Mouse (Mus musculus) megakaryocyte, embryonic 14.5 days (primary cell): ENCODE results near the gene Rasgef1c. TPM values are rescaled to one million over a fixed set of nuclear protein-coding genes. Genes with fewer than 3 reads are reported as not detected.

Experiments
- H3K27me3 ChIP-seq: replicated peaks from 2 replicates; pipeline ENCODE3; 2012; ENCODE audit warnings: inconsistent platforms
- H3K36me3 ChIP-seq: replicated peaks from 2 replicates; pipeline ENCODE3; 2012; ENCODE audit warnings: low read length, inconsistent platforms, mixed read lengths
- H3K4me1 ChIP-seq: 2 replicates; pipeline ENCODE4 v1.6.1; 2012; ENCODE audit warnings: inconsistent platforms
- H3K4me3 ChIP-seq: replicated peaks from 2 replicates; pipeline ENCODE3; 2012; ENCODE audit warnings: moderate library complexity, mild to moderate bottlenecking, inconsistent platforms
- H3K9me3 ChIP-seq: 2 replicates; pipeline ENCODE4 v1.6.1; 2012; ENCODE audit warnings: inconsistent platforms
- FLI1 ChIP-seq: IDR thresholded peaks from 2 replicates; pipeline ENCODE4 v1.6.1; 2012; ENCODE audit warnings: low read length, inconsistent platforms, mixed read lengths
- GATA1 ChIP-seq: IDR thresholded peaks from 3 replicates; pipeline ENCODE4 v1.6.1; 2012; ENCODE audit warnings: mixed read lengths, low read length, inconsistent platforms, borderline replicate concordance
- polyA plus RNA-seq: library from polyadenylated mRNA; stranded (reverse); fragments of >175 nt; gene quantifications from 2 replicates; pipeline ENCODE4 v1.2.3, GENCODE M21; 2012; ENCODE audit warnings: low replicate concordance; ENCODE audit not compliant: insufficient read depth

Rasgef1c gene
- polyA plus RNA-seq, 1 experiment, result not detected

DNA sequence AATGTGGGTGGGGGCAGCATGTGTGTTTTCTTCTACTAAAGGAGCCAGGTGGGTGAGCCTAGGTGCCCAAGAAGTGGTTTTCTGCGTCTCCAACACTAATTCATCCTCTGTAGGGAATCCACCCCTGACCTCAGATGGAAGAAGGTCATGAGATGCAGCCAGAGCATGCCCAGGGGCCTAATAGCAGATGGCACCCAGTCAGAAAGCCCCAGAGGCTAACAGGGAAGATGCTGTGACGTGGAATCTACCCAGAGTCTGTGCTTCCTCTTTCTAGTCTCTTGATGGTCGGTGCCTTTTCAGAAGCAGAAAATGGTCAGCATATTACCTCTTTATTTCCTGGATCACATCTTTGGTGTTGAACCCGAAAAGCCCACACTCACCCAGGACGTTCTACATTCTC lies 42.3 kb downstream of the Rasgef1c start:
- Histone ChIP-seq H3K27me3 (peaks cover 48% of the 10 kb centered on the region), H3K4me3 (no peak overlapping the region), H3K4me1 (peaks cover 5% of the 10 kb centered on the region), H3K9me3 (peaks cover 4% of the 10 kb centered on the region; the same call in 1 of the 2 replicates), H3K36me3 (no peaks in the 10 kb centered on the region)
- TF ChIP-seq GATA1 (no peak), FLI1 (no peak)

DNA sequence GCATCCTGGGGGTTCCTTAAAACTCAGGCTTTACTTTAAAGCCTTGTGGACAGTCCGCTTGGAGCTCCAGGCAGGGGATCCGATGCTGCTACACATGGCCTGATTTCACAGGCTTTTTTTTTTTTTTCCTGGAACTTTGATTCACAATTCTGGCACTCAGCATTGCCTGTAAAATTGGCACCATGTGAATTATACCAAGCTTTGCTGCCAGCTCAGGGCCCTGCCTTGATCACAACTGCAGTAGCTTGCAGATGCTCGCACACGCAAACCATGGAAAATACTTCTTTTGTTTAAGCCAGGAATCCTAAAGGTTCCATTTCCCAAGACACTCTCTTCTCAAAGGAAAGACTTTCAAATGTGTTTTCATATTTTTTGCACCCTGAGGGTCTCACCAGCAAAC lies 44.1 kb downstream of the Rasgef1c start:
- TF ChIP-seq GATA1 (no peak), FLI1 (no peak)
- no peaks in the 10 kb centered on the region for H3K36me3 ChIP-seq
- peaks cover 15% of the 10 kb centered on the region for H3K4me1 ChIP-seq
- H3K4me3 ChIP-seq, result no peak overlapping the region
- peaks cover 41% of the 10 kb centered on the region for H3K27me3 ChIP-seq
- H3K9me3 ChIP-seq, result peaks cover 4% of the 10 kb centered on the region; the same call in 1 of the 2 replicates

DNA sequence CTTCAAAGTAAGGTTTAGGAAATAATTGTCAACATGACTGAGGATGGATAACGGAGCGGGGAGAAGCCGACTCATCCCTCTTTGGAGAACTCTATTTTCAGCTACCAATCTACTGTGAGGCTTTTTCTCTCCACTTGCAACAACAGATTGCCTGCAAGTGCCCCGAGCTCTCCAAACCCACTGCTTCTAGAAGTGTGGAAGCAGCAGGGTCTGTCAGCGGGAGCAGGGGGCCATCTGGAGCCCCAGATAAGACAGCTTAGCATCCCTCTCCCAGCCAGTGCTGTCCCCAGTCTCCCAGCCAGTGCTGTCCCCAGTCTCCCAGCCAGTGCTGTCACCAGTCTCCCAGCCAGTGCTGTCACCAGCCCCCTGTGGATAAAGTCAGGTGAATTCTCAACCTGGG lies 48.2 kb downstream of the Rasgef1c start:
- Histone ChIP-seq H3K36me3 (no peaks in the 10 kb centered on the region), H3K4me3 (no peak overlapping the region), H3K27me3 (peaks cover 53% of the 10 kb centered on the region), H3K9me3 (no peaks in the 10 kb centered on the region), H3K4me1 (peaks cover 20% of the 10 kb centered on the region)
- TF ChIP-seq FLI1 (no peak), GATA1 (no peak)

DNA sequence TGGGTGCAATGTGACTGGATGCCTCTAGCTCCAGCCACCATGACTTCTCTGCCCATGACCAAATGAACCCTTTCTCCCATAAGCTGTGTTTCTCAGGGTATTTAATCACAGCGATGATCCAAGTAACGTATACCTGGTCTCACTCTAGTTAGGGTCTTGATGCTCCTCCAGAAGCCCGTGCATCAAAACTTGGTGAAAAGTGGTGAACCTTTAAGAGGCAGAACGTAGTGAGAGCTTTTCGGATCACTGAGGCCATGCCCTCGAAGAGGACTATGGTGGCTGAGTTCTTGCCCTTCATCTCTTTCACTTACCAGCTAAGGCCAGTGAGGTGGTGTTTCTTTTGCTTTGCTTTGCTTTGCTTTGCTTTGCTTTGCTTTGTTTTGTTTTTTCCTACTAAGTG lies 52.0 kb downstream of the Rasgef1c start:
- Histone ChIP-seq H3K4me3 (no peak overlapping the region), H3K4me1 (peaks cover 15% of the 10 kb centered on the region), H3K9me3 (no peaks in the 10 kb centered on the region), H3K27me3 (peaks cover 74% of the 10 kb centered on the region), H3K36me3 (no peaks in the 10 kb centered on the region)
- TF ChIP-seq GATA1 (no peak), FLI1 (no peak)

DNA sequence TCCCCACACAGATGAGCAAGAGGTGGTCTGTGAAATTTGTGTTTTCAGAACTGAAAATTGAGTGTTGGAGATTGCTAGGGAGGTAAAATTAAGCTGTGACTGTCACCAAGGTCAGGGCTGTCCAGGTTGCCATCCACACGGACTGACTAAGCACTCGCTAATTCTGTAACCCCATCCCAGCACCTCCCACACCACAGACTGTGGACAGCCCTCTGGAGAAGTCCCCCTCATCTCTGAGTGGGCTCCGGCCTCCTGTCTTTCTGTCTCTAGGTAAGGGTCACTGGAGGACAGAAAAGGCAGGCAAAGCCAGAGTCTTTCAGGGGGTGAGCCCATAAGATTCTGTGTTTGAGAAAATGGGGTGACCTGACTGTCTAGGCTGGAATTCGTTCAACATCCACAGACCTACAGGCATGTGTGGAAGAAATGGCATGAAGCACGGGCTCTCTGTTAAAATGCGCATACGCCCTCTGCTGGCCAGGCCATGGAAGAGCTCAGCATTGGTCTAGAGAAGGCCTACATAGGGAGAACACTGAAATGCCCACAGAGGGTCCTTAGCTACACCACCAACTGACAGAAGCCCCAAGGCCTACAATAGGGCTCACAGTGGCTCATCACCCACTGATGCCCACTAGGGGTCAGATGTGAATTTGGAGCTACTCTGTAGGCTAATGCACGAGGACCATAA lies 54.1 kb downstream of the Rasgef1c start:
- H3K27me3 ChIP-seq, result peaks cover 89% of the 10 kb centered on the region
- peaks cover 5% of the 10 kb centered on the region for H3K4me1 ChIP-seq
- no peaks in the 10 kb centered on the region for H3K36me3 ChIP-seq
- no peaks in the 10 kb centered on the region for H3K9me3 ChIP-seq
- TF ChIP-seq GATA1, result no peak
- TF ChIP-seq FLI1, result no peak
- no peak overlapping the region for H3K4me3 ChIP-seq

DNA sequence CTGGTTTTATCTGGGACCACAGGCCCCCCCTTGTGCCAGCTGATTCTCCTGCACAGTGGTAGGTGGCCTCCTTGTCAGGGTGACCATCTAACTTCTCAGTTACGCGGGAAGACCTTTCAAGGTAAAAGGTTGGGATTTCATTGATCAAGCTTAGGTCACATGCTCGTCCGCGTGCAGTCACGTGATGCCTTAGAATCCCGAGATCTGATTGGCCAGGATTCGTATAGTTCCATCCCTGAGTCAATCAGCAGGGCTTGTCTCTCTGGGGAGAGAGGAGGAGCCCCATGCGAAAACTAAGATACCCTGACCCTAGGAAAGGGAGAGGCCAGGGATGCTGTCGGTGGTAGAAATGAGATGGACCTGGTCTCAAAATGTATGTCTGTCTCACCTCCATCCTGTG lies 56.4 kb downstream of the Rasgef1c start:
- peaks cover 85% of the 10 kb centered on the region for H3K27me3 ChIP-seq
- H3K36me3 ChIP-seq, result no peaks in the 10 kb centered on the region
- TF ChIP-seq GATA1 (no peak), FLI1 (no peak)
- H3K9me3 ChIP-seq, result no peaks in the 10 kb centered on the region
- H3K4me3 ChIP-seq, result no peak overlapping the region
- peaks cover 7% of the 10 kb centered on the region; the same call in 1 of the 2 replicates for H3K4me1 ChIP-seq

DNA sequence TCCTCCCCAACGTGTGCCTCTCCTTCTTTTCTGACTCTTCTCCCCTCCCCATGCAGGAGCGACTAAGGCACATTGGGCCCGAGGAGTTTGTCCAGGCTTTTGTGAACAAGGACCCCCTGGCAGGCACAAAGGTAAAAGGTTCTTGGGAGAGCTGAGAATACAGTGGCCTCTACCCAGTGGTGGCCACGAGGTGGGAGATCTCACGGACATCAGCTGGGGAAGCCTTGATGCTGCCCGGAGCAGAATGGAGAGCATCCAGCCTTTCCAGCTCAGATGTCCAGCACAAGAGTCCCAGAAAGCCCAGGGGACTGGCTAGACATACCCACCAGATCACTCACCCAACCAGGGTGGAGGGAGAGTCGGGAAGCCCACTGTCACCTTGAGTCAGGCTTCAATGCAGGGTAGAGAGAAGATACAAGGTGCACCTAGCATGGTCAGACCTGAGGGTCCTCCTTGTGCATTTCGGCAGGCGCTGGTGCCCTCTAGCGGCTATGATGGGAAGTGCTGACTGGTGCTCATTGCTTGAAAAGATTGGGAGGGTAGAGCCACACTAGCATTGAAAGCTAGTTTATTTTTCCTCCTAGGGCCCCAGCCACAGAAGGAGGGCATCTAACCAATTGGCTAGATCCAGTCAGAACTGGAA lies 59.6 kb downstream of the Rasgef1c start:
- Histone ChIP-seq H3K9me3 (0 out of 2 replicates have a peak, but pooled peaks cover 2% of the 10 kb centered on the region), H3K36me3 (no peaks in the 10 kb centered on the region), H3K4me3 (peak overlapping the region; percentile 16), H3K4me1 (peaks cover 7% of the 10 kb centered on the region; the same call in 1 of the 2 replicates), H3K27me3 (peaks cover 67% of the 10 kb centered on the region)
- no peak for TF ChIP-seq FLI1
- TF ChIP-seq GATA1, result no peak

DNA sequence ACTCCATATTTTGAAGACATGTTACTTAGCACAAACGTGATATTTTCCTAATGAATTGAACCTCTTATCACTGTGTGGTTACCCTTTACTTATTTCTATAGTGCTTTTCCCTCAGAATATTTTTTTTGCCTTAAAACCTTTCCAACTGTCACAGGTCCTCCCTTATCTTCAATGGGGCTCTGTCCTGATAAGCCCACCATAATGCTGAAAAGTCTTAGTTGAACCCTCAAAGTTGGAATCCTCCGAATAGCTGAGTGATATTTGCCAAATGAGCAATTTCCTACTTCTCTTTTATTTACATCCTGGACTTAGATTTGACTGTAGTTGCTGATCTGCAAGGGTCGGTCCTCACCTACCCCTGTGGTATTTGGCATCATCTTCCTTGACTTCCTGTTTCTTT lies 63.7 kb downstream of the Rasgef1c start:
- Histone ChIP-seq H3K36me3 (no peaks in the 10 kb centered on the region), H3K4me3 (no peak overlapping the region), H3K4me1 (peaks cover 7% of the 10 kb centered on the region; the same call in 1 of the 2 replicates), H3K9me3 (peaks cover 8% of the 10 kb centered on the region), H3K27me3 (peaks cover 43% of the 10 kb centered on the region)
- TF ChIP-seq GATA1 (no peak), FLI1 (no peak)

DNA sequence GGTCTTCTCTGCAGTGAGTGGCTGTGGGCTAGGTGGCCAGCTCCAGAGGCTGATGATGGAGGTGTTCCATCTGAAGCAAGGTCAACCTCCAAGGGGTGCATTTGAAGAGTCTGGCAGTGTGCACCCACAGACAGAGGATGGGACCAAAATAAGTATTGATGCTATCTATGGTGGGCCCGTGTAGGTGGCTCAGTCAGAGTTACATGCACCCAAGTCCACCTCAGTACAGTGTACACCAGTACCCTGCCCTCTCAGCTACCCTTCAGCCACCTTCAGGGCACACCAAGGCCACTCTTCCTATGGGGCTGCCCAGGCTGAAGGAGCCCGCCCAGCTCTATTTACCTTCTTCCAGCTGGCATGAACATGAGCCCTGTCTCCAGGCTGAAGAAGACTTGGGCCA lies 68.1 kb downstream of the Rasgef1c start:
- H3K4me3 ChIP-seq, result no peak overlapping the region
- no peak for TF ChIP-seq GATA1
- TF ChIP-seq FLI1, result no peak
- H3K9me3 ChIP-seq, result peaks cover 20% of the 10 kb centered on the region
- no peaks in the 10 kb centered on the region for H3K4me1 ChIP-seq
- no peaks in the 10 kb centered on the region for H3K36me3 ChIP-seq
- peaks cover 29% of the 10 kb centered on the region for H3K27me3 ChIP-seq

DNA sequence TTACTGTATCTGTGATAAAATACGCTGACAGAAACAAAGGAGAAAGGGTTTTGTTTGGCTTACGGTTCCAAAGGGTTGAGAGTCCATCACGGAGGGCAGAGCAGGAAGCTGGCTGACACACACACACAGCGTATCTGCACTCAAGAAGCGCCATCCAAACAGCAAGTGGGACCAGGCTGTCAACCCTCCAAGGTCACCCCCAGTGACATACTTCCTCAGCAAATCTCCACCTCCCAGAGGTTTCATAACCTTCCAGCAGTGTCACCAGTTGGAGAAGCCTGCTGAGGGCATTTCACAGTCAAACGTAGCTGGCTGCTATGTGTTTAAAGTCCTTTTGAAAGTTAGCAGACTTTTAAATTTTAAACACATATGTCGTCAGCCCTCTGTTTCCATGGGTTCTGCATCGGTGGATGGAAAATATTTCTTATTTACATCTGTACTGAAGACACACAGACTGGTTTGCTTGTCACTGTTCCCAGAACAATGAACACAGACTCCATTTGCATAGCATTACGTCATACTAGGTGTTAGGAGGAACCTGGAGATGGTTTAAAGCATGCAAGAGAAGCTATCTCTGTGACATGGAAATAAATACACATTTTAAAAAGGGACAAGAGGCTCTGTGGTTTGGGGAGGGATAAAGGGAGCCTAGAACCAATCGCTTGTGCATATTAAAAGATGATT lies 72.2 kb downstream of the Rasgef1c start:
- no peaks in the 10 kb centered on the region for H3K36me3 ChIP-seq
- no peak for TF ChIP-seq GATA1
- peaks cover 29% of the 10 kb centered on the region for H3K27me3 ChIP-seq
- no peak overlapping the region for H3K4me3 ChIP-seq
- no peaks in the 10 kb centered on the region; the same call in 1 of the 2 replicates for H3K4me1 ChIP-seq
- H3K9me3 ChIP-seq, result peaks cover 19% of the 10 kb centered on the region
